Mouse (Mus musculus) limb, embryonic 13.5 days (tissue): ENCODE results near the gene Ppih. TPM values are rescaled to one million over a fixed set of nuclear protein-coding genes. Genes with fewer than 3 reads are reported as not detected.

Experiments
- ATAC-seq: fragments of 200-750 bp; cut with Nextera tagmentation; 2 replicates; pipeline ENCODE4 v1.8.0; 2017; ENCODE audit warnings: low read depth, moderate number of reproducible peaks, moderate TSS enrichment; ENCODE audit not compliant: low FRiP score
- H3K27ac ChIP-seq: fragments of 300-500 bp; sonication (generic); 2 replicates; pipeline ENCODE4 v1.5.1; 2015; ENCODE audit warnings: inconsistent platforms, mild to moderate bottlenecking, moderate library complexity
- H3K27me3 ChIP-seq: fragments of 300-500 bp; sonication (generic); 2 replicates; pipeline ENCODE4 v1.6.1; 2015; ENCODE audit warnings: mild to moderate bottlenecking, inconsistent platforms
- H3K36me3 ChIP-seq: fragments of 300-500 bp; sonication (generic); 2 replicates; pipeline ENCODE4 v1.6.1; 2015; ENCODE audit warnings: inconsistent platforms, mild to moderate bottlenecking, moderate library complexity
- H3K4me1 ChIP-seq: fragments of 300-500 bp; sonication (generic); 2 replicates; pipeline ENCODE4 v1.6.1; 2015; ENCODE audit warnings: inconsistent platforms
- H3K4me2 ChIP-seq: fragments of 300-500 bp; sonication (generic); replicated peaks from 2 replicates; pipeline ENCODE4 v1.6.1; 2015; ENCODE audit warnings: inconsistent platforms, mild to moderate bottlenecking, moderate library complexity
- H3K4me3 ChIP-seq: fragments of 300-500 bp; sonication (generic); 2 replicates; pipeline ENCODE4 v1.5.1; 2015; ENCODE audit warnings: moderate library complexity, mild to moderate bottlenecking, inconsistent platforms
- H3K9ac ChIP-seq: fragments of 300-500 bp; sonication (generic); 2 replicates; pipeline ENCODE4 v1.6.1; 2015; ENCODE audit warnings: mild to moderate bottlenecking, inconsistent platforms
- H3K9me3 ChIP-seq: fragments of 300-500 bp; sonication (generic); 2 replicates; pipeline ENCODE4 v1.6.1; 2016; ENCODE audit warnings: inconsistent platforms
- WGBS: fragments of 180-500 bp; shearing (Covaris S2); methylation state at CpG from one replicate; pipeline ENCODE4 v1.1.7; 2015; 5-methylcytosine and 5-hydroxymethylcytosine counted together
- polyA plus RNA-seq: library from polyadenylated mRNA; unstranded; fragments of >200 nt; fragmentation: Nextera tagmentation; extraction: Ambion mirVana; gene quantifications from 2 replicates; pipeline ENCODE4 v1.2.1, GENCODE M21; 2015

Ppih gene
- polyA plus RNA-seq: 105 and 108 TPM in 2 replicates

DNA sequence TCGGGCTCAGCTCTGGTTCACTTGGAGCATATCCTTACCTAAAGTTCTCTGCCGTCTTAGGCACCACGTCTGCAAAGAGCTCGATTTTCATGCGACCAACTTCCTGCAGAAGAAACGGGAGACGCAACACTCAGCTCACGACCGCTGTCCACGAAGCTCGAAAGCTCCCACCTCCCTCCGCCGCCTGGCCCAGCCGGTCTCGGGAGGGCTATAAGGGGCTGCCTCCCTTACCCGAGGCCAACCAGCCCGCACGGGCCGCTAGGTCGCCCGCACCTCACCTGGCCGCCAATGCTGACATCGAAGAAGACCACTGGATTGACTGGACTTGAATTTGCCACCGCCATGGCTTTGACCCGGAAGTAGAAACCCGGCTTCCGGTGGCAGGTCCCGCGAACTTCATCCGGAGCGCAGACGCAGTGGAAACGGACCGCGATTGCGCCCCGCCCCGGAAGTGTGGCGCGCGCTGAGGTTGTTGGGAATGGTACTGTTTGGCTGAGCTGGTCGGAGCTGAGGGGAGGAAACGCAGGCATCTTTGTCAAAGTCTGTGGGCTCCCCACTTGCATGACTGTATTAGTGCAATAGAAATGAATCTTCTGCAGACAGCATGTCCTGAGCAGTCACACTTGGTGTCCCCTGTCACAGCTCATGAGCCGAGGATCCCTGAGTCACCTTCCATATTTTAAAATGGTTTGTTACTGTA is at the start of gene Ppih:
Gene Ppih (minus strand): TSS at position 416 of the 700 bp plus-strand sequence.
- peak within 1 kb of the TSS; percentile 99 for H3K4me2 ChIP-seq
- under 1% methylated on average over 44 of the region's 44 CpGs for WGBS
- peaks cover 29% of the 10 kb centered on the region for H3K36me3 ChIP-seq
- peaks cover 16% of the 10 kb centered on the region for H3K4me1 ChIP-seq
- peak; percentile 98 for ATAC-seq
- H3K27ac ChIP-seq: peak within 1 kb of the TSS; percentile 83
- peak within 1 kb of the TSS; percentile 72 for H3K9ac ChIP-seq
- peak within 1 kb of the TSS; percentile 82 for H3K4me3 ChIP-seq
- H3K27me3 ChIP-seq: no peaks in the 10 kb centered on the region
- no peaks in the 10 kb centered on the region for H3K9me3 ChIP-seq

DNA sequence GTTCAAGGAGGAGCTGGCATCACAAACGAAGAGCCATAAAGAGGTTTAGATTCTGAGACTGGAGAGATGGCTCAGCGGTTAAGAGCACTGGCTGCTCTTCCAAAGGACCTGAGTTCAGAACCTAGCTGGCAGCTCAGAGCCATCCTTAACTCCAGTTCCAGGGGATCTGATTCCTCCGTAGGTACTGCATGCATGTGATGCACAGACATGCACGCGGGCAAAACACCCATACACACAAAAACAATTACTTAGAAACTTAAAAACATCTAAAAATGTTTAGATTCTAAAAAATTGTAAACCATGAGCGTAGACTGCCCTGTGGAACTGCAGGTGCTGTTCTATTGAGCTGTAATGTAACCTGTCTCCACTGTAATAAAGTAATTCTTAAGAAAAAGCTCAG is 49.1 kb upstream of the Ppih start:
- Histone ChIP-seq H3K4me3 (no peak overlapping the region), H3K36me3 (no peaks in the 10 kb centered on the region), H3K27ac (no peak overlapping the region), H3K4me1 (no peaks in the 10 kb centered on the region), H3K9me3 (no peaks in the 10 kb centered on the region), H3K27me3 (no peaks in the 10 kb centered on the region), H3K4me2 (no peak overlapping the region), H3K9ac (no peak overlapping the region)
- 85% methylated on average over 6 of the region's 6 CpGs for WGBS
- no peak for ATAC-seq

DNA sequence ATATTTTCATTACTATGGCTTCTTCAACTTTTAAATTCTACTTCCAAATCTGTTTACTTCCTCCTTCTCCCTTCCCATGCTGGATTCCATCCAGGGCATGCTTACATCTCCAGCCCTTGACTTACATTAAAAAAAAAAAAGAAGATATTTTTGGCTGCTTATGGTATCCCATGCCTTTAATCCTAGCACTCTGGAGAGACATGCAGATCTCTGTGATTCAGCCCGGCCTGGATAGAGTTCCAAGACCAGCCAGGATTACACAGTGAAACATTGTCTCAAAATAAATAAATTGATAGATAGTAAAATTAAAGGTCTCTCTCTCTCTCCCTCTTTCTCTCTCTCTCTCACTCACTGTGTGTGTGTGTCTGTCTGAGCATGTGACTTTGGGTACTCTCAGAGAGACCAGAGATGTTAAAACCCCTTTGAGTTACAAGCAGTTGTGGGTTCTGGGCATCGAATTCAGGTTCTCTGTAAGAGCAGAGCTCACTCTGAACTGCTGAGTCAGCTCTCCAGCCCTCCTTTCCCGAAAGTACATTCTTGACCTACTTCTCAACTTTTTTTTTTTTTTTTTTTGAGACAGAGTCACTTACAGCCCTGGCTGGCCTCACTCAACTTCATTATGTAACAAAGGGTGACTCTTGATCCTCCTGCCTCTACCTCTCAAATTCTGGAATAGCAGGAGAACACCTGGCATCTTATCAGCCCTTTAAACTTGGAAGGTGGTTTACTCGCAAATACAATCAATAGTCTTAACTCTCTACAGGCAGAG is 46.6 kb upstream of the Ppih start:
- Histone ChIP-seq H3K4me3 (no peak overlapping the region), H3K4me2 (no peak overlapping the region), H3K9ac (no peak overlapping the region), H3K27me3 (no peaks in the 10 kb centered on the region), H3K36me3 (no peaks in the 10 kb centered on the region), H3K27ac (no peak overlapping the region), H3K4me1 (no peaks in the 10 kb centered on the region), H3K9me3 (no peaks in the 10 kb centered on the region)
- no peak for ATAC-seq
- WGBS: 58% methylated on average over 4 of the region's 4 CpGs

DNA sequence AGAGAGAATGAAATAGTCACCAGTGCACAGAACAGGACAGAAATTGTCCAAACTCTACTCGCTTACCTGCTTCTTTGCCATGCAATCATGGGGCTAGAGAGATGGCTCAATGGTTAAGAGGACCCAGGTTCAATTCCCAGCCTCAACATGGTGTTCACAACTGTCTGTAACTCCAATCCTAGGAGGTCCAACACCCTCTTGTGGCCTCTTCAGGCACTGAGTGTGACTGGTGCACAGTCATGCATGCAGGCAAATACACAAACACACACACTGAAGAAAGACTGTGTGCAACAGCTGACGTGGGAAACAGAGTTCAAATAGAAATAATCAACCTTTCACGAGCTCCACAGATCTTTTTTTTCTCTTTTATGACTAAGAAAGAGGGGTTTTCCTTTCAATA is 41.9 kb upstream of the Ppih start:
- Histone ChIP-seq H3K9ac (no peak overlapping the region), H3K9me3 (no peaks in the 10 kb centered on the region), H3K4me2 (no peak overlapping the region), H3K4me1 (peaks cover 10% of the 10 kb centered on the region; the same call in 1 of the 2 replicates), H3K27me3 (0 out of 2 replicates have a peak, but pooled peaks cover 4% of the 10 kb centered on the region), H3K36me3 (no peaks in the 10 kb centered on the region), H3K4me3 (no peak overlapping the region), H3K27ac (no peak overlapping the region)
- 78% methylated on average over 3 of the region's 3 CpGs for WGBS
- no peak for ATAC-seq

DNA sequence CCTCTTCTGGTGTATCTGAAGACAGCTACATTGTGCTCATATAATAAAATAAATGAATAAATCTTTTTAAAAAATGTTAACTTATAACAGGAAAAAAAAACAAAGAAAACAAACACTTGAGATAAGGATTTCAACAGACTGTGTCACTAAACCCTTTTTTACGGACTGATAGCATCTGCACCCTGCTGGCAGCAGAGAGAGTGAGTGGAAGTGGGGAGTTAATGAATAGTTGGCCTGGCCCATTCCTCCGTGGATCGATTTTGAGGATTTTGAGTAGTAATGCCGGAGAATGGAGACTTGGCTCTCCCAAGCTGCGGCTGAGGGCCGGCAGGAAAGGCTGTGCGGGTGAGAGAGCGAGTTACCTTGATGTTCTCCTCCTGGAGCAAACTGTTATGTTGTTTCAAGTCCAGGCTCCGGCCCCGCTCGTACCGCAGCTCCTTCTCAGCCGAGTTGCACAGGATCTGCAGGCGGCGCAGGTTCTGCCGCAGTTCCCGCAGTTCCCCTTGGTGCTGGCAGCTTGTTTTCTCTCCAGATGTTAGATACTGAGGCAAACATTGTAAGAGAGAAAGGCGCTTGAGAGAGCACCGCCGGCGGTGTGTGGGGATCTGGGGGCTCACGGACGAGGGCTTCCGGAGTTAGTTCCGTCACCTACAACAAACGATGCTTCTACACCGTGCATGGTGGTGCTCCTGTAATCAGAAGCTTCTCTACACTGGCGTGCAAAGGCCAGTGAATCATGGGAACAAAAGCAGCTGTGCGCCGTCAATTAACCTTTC is 39.0 kb upstream of the Ppih start:
- 6% methylated on average over 30 of the region's 30 CpGs for WGBS
- Histone ChIP-seq H3K27me3 (0 out of 2 replicates have a peak, but pooled peaks cover 5% of the 10 kb centered on the region), H3K4me2 (peak overlapping the region; percentile 69), H3K9me3 (no peaks in the 10 kb centered on the region), H3K27ac (peak overlapping the region; percentile 61), H3K4me1 (peaks cover 10% of the 10 kb centered on the region; the same call in 1 of the 2 replicates), H3K4me3 (peak overlapping the region; percentile 47), H3K9ac (peak overlapping the region; percentile 70), H3K36me3 (no peaks in the 10 kb centered on the region)
- ATAC-seq: peak; percentile 67

DNA sequence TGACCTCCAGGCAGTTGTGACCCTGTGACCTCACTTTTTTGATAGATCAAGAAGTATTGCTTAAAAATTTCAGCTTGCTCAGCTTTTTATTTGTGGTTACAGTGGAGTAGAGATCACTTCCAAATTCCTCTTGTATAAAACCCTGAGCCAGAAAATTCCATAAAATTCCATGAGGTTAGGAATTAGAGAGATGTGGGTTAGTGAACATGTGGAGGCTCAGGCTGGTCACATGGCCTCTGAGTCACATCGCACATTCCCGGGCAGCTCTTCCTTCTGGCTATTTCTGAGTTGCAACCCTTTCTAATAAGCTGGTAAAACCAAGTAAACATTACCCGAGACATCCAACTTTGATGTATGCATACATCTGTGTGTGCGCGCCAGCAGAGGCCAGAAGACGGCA is 25.2 kb upstream of the Ppih start:
- WGBS: 86% methylated on average over 6 of the region's 6 CpGs
- no peak for ATAC-seq
- H3K9ac ChIP-seq: no peak overlapping the region
- no peaks in the 10 kb centered on the region for H3K4me1 ChIP-seq
- H3K4me2 ChIP-seq: no peak overlapping the region
- H3K9me3 ChIP-seq: no peaks in the 10 kb centered on the region
- H3K27me3 ChIP-seq: no peaks in the 10 kb centered on the region
- H3K4me3 ChIP-seq: no peak overlapping the region
- H3K27ac ChIP-seq: no peak overlapping the region
- H3K36me3 ChIP-seq: no peaks in the 10 kb centered on the region

DNA sequence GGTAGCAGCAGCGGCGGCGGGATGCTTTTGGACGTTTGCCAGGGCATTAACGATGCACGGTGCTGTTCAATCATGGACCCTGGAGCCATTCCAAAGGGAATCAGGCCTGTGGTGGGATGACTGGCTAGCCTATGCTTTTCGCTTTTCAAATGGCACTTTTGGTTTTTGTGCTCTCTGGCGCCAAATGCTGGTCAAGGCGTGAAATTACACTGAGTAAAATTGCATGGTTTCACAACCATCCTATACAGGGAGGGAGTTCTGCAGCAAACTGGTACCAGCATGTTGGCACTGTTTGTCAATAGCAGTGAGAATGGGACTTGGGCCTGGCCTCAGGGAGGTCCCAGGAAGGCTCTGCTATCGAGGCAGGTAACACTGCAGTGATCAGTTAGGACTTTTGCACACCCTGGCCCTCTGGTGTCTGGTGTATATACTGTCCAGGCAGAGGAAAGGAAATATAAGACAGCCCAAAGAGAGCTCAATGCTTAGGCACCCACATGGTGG is 18.6 kb upstream of the Ppih start:
- no peak overlapping the region for H3K9ac ChIP-seq
- H3K4me1 ChIP-seq: peaks cover 6% of the 10 kb centered on the region; the same call in 1 of the 2 replicates
- H3K36me3 ChIP-seq: no peaks in the 10 kb centered on the region
- peak overlapping the region; percentile 46 for H3K4me2 ChIP-seq
- H3K9me3 ChIP-seq: no peaks in the 10 kb centered on the region
- H3K4me3 ChIP-seq: no peak overlapping the region
- H3K27ac ChIP-seq: no peak overlapping the region
- peak; percentile 64; the same call in 1 of the 2 replicates for ATAC-seq
- no peaks in the 10 kb centered on the region for H3K27me3 ChIP-seq
- WGBS: 3% methylated on average over 10 of the region's 10 CpGs

- Histone ChIP-seq H3K36me3 (no peaks in the 10 kb centered on the region), H3K9ac (no peak overlapping the region), H3K4me3 (no peak overlapping the region), H3K4me2 (peak overlapping the region; percentile 46), H3K9me3 (no peaks in the 10 kb centered on the region), H3K4me1 (peaks cover 6% of the 10 kb centered on the region; the same call in 1 of the 2 replicates), H3K27me3 (no peaks in the 10 kb centered on the region), H3K27ac (no peak overlapping the region)
- ATAC-seq: no peak
- 64% methylated on average over 4 of the region's 4 CpGs for WGBS
Observed at GRCm38 (mm10) chr4:119338422-119338821, 18.1 kb upstream of the Ppih start.

DNA sequence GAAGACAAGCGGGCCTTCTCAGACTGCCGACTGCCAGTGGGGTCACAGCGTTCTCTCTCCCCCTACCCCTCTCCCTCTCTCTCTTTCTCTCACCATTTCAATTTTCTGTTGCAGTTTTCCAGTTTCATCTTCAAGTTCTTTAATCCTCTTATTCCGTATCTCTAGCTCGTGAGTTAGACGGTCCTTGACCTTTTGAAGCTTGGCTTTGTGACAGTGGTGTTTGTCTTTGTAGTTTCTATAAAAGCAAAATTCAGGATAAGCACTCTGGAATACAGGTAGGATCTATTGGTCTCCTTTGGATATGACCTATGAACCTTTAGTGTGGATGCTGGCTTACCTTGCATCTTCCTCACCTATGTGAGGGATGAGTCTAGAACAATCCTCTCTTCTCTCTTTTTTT is 13.1 kb upstream of the Ppih start:
- H3K27ac ChIP-seq: no peak overlapping the region
- H3K4me3 ChIP-seq: no peak overlapping the region
- H3K9ac ChIP-seq: no peak overlapping the region
- ATAC-seq: no peak
- no peaks in the 10 kb centered on the region for H3K27me3 ChIP-seq
- H3K4me2 ChIP-seq: no peak overlapping the region
- 84% methylated on average over 6 of the region's 6 CpGs for WGBS
- H3K9me3 ChIP-seq: no peaks in the 10 kb centered on the region
- no peaks in the 10 kb centered on the region for H3K4me1 ChIP-seq
- H3K36me3 ChIP-seq: no peaks in the 10 kb centered on the region

DNA sequence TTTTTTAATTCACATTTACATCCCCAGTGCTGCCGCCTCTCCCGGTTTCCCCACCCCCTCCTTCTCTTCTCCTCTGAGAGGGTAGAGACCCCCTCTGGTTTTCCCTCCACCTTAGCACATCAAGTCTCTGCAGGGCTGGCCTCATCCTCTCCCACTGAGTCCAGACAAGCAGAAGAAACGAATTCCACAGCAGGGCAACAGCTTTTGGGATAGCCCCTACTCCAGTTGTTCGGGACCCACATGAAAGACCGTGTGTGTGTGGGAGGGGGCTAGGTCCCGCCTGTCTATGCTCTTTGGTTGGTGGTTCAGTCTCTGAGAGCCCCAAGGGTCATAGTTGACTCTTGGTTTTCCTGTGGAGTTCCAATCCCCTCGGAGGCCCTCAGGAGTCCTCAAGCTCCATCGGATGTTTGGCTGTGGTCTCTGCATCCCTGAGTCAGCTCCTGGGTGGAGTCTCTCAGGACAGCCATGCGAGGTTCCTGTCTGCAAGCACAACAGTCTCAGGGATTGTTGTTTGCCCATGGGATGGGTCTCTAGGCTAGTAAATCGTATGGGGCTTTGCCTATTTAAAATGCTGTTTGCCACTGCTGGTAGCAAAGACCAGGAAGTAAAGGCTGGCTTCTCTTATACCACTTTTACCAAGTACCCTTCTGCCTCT is 677 bp upstream of the Ppih start:
- H3K9me3 ChIP-seq: no peaks in the 10 kb centered on the region
- peak overlapping the region; percentile 82 for H3K4me3 ChIP-seq
- no peaks in the 10 kb centered on the region for H3K27me3 ChIP-seq
- peak overlapping the region; percentile 83 for H3K27ac ChIP-seq
- WGBS: 33% methylated on average over 10 of the region's 10 CpGs
- peaks cover 21% of the 10 kb centered on the region for H3K36me3 ChIP-seq
- H3K4me2 ChIP-seq: peak overlapping the region; percentile 99
- peaks cover 16% of the 10 kb centered on the region for H3K4me1 ChIP-seq
- peak overlapping the region; percentile 71 for H3K9ac ChIP-seq
- peak; percentile 72 for ATAC-seq

DNA sequence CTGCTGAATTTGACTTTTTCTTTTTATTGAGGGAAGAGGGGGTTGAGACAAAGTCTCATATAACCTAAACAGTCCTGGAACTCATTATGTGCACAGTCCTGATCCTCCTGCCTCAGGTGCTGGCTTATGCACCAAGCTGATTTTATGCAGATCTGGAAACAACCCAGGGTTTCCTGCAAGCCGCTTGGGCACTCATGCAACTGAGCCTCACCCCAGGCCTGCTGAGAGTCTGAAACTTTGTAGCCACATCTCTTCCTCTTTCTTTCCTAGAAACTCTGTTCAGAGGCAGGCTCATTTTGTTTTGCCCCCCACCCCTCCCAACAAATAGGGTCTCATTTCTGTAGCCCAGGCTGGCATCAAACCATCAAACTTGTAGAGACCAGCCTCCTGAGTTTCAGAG is 6.6 kb downstream of the Ppih start:
- no peak overlapping the region for H3K4me2 ChIP-seq
- H3K36me3 ChIP-seq: peaks cover 80% of the 10 kb centered on the region
- H3K4me3 ChIP-seq: no peak overlapping the region
- ATAC-seq: no peak
- H3K9ac ChIP-seq: no peak overlapping the region
- no peaks in the 10 kb centered on the region for H3K27me3 ChIP-seq
- WGBS: 77% methylated on average over 1 of the region's 1 CpGs
- H3K9me3 ChIP-seq: no peaks in the 10 kb centered on the region
- H3K4me1 ChIP-seq: no peaks in the 10 kb centered on the region
- no peak overlapping the region for H3K27ac ChIP-seq
